Mouse (Mus musculus) cortical plate, adult 2 months (tissue): ENCODE results near the gene Fgfr2. TPM values are rescaled to one million over a fixed set of nuclear protein-coding genes. Genes with fewer than 3 reads are reported as not detected.
"Not testable (repeated sequence)": the region's sequence is repeated elsewhere in the genome, so short reads cannot be mapped to it uniquely, and the experiment has no call there.

ENCODE experiments used
- H3K27ac ChIP-seq: fragments of 200-500 bp; 2 replicates; pipeline ENCODE4 v1.5.1; 2012; ENCODE audit warnings: low read length, control low read depth, inconsistent platforms; ENCODE audit not compliant: insufficient read depth
- H3K4me1 ChIP-seq: fragments of 200-500 bp; 2 replicates; pipeline ENCODE4 v1.6.1; 2011; ENCODE audit warnings: low read length; ENCODE audit not compliant: control insufficient read depth, insufficient read depth
- H3K4me3 ChIP-seq: fragments of 200-500 bp; 2 replicates; pipeline ENCODE4 v1.5.1; 2011; ENCODE audit warnings: mild to moderate bottlenecking, low read length, control low read depth; ENCODE audit not compliant: insufficient read depth
- CTCF ChIP-seq: fragments of 200-500 bp; IDR thresholded peaks from 2 replicates; pipeline ENCODE4 v1.5.1; 2011; ENCODE audit warnings: mild to moderate bottlenecking, control low read depth, low read length; ENCODE audit not compliant: insufficient read depth; ENCODE audit errors: extremely low read depth
- POLR2A ChIP-seq: fragments of 200-500 bp; IDR thresholded peaks from 2 replicates; pipeline ENCODE4 v1.6.1; 2011; ENCODE audit warnings: mild to moderate bottlenecking, low read length, control low read depth; ENCODE audit not compliant: insufficient read depth; ENCODE audit errors: extremely low read depth
- polyA plus RNA-seq: library from polyadenylated mRNA; depleted of rRNA; stranded (reverse); fragments of >200 nt; gene quantifications from 2 replicates; pipeline ENCODE4 v1.2.3, GENCODE M21; 2012

Gene Fgfr2
- polyA plus RNA-seq, 1 experiment, result 50.4 TPM

- Histone ChIP-seq H3K4me3 (no peak overlapping the region), H3K4me1 (no peaks in the 10 kb centered on the region), H3K27ac (no peak overlapping the region)
- TF ChIP-seq CTCF (no peak), POLR2A (no peak)
These were observed 2719.8 kb downstream of the Fgfr2 start for GRCm38 (mm10) chr7:130403346-130403745.

- no peak for TF ChIP-seq CTCF
- no peak for TF ChIP-seq POLR2A
- no peak overlapping the region for H3K4me3 ChIP-seq
- peaks cover 2% of the 10 kb centered on the region; the same call in 1 of the 2 replicates for H3K4me1 ChIP-seq
- H3K27ac ChIP-seq, result no peak overlapping the region
These were observed 2728.5 kb downstream of the Fgfr2 start for GRCm38 (mm10) chr7:130394697-130395096.

- H3K27ac ChIP-seq, H3K4me1 ChIP-seq, H3K4me3 ChIP-seq: not testable (repeated sequence)
These were observed 2733.1 kb downstream of the Fgfr2 start for GRCm38 (mm10) chr7:130390060-130390459.

DNA sequence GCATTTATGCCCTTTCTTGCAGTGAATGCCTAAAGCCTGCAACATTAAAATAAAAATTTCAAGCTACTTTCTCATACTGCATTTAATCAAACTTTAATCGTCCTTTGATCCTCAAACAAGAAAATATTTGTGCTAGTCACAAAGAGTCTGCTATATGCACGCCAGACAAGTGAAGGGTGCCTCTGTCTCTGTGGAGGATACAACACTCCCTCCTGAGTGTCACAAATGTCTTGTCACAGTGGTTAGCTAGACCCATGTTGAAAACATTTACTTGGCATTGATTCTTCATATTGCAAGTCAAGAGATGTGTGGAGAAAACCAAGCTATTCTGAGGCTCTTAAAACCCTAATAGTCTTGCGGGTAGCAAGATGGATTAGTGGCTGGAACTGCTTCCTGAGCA, 2736.8 kb downstream of the Fgfr2 start:
- H3K27ac ChIP-seq, result no peak overlapping the region
- no peak overlapping the region for H3K4me3 ChIP-seq
- peaks cover 3% of the 10 kb centered on the region for H3K4me1 ChIP-seq
- TF ChIP-seq CTCF (no peak), POLR2A (no peak)

DNA sequence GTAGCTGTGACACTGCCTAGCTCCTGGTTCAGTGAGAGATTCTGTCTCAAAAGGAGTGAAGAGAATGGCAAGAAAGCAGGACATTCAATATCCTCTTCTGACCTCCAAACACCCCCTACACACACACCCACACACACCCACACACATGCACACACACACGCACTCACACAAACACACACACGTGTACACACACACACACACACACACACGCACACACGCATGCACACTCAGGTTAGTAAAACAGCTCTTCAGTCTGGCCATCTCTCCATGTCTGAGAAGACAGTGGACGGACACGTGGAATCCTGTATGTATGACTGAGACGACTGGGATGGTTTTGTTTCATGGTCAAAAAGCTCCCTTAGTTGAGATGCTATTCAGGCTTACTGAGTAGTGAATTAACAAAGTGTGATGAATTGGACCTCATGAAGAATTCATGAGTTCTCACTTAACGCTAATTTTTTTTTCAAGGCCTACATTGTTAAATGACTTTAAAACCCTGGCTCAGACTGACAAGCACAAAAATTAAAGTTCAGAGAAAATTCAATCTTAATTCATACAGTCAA, 2737.3 kb downstream of the Fgfr2 start:
- no peak overlapping the region for H3K4me3 ChIP-seq
- TF ChIP-seq CTCF (no peak), POLR2A (no peak)
- H3K27ac ChIP-seq, result no peak overlapping the region
- H3K4me1 ChIP-seq, result peaks cover 3% of the 10 kb centered on the region

DNA sequence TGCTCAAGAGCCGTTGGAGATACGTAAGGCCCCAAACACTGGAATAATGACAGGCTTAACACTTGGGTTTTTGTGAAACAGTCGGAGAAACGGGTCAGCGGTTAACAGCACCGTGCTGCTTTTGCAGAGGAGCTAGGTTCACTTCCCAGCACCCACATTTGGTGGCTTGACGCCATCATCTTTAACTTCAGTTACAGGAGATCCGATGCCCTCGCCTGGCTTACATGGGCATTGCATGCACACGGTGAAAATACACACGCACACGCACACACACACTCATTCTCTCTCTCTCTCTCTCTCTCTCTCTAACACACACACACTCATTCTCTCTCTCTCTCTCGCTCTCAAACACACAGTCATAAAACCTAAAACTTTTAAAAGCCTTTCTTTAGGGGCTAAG, 2741.0 kb downstream of the Fgfr2 start:
- Histone ChIP-seq H3K4me3 (no peak overlapping the region), H3K27ac (no peak overlapping the region), H3K4me1 (peaks cover 3% of the 10 kb centered on the region)
- TF ChIP-seq POLR2A (no peak), CTCF (no peak)

DNA sequence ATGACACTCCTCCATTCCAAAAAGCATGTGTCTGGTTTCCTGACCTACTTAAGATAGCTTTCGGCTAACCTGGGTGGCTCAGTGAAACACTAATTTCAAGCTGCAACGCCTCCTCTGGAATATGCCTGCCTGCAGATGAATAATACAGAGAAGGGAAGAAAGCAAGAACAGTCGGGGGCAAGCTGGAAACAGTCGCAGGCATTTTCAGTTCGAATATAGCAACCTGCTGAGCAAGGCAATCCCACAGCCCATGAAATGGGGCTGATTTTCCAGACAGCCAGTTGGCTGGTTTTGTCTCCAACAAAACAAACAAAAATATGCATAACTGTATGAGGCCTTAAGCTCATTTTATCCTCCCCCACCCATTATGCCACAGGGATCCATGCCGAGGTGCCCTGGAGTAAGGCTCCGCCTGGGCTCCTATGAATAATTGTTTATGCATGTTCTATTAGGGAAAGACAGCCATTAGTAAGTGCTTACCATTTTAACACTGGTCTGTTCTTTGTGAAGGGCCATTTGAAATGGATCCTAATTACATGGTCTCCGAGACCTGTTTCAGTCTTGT, 2741.7 kb downstream of the Fgfr2 start:
- Histone ChIP-seq H3K27ac (no peak overlapping the region), H3K4me1 (peaks cover 3% of the 10 kb centered on the region), H3K4me3 (no peak overlapping the region)
- TF ChIP-seq CTCF (no peak), POLR2A (no peak)

DNA sequence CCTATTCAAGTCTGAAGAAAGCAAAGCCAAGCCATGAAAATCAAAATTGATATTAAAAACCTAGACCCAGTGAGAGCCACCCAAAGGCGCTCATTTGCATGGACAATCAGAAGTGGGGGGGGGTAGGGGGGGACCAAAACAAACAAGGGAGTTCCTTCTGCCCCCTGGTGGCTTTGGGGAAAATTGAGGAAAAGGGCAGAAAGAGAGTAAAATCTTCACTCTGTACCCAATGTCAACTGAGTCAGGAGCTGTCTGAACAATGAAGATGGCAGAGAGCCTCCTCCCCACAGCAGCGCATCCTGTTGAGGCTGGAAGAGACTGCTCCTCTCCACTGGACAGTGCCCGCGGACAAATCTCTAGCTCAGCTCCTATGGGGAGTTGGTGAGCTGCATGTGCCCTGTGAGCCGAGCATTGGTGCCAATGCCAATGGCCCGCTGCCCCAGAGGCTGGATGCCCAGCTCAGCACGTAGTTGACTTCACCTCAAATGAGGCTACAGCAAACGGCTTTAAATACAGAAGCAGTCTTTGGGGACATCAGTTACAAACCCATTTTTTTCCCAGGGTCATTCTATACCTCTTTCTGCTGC, 2742.3 kb downstream of the Fgfr2 start:
- H3K4me3 ChIP-seq, result no peak overlapping the region
- peaks cover 3% of the 10 kb centered on the region for H3K4me1 ChIP-seq
- no peak overlapping the region for H3K27ac ChIP-seq
- no peak for TF ChIP-seq CTCF
- TF ChIP-seq POLR2A, result no peak

GRCm38 (mm10) chr7:130380367-130380766, 2742.8 kb downstream of the Fgfr2 start:
- Histone ChIP-seq H3K27ac (no peak overlapping the region), H3K4me1 (no peaks in the 10 kb centered on the region; the same call in 1 of the 2 replicates), H3K4me3 (no peak overlapping the region)
- TF ChIP-seq CTCF, result no peak
- no peak for TF ChIP-seq POLR2A

- no peak overlapping the region for H3K4me3 ChIP-seq
- H3K27ac ChIP-seq, result no peak overlapping the region
- no peaks in the 10 kb centered on the region; the same call in 1 of the 2 replicates for H3K4me1 ChIP-seq
- TF ChIP-seq POLR2A (no peak), CTCF (no peak)
These were observed 2743.3 kb downstream of the Fgfr2 start for GRCm38 (mm10) chr7:130379886-130380285.

DNA sequence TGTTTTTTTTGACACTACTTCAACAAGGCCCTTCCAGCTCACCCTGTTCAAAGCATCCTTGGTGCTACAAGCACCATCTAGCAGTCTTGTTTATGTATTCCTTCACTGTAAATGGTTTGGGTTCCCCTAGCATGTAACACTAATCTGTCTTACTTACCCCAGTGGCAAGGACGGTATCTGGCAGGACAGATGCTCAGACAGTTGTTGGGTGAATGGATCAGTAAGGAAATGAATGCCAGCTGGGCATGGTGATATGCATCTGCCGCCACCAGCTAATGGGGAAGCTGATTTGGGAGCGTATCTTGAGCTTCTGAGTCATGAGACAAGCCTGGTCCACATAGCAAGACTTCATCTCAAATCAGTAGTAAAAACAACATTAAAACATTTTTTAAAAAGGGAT, 2744.8 kb downstream of the Fgfr2 start:
- Histone ChIP-seq H3K4me3 (no peak overlapping the region), H3K27ac (no peak overlapping the region), H3K4me1 (no peaks in the 10 kb centered on the region; the same call in 1 of the 2 replicates)
- TF ChIP-seq POLR2A (no peak), CTCF (no peak)
